Mouse (Mus musculus): ENCODE data around the gene Calr. TPM values are rescaled to one million over a fixed set of nuclear protein-coding genes. Genes with fewer than 3 reads are reported as not detected.

Gene Calr
- polyA plus RNA-seq (2014; fragmentation: Illumina TruSeq; extraction: RNeasy Lipid Tissue Mini Kit (QIAGEN cat#74804); ENCODE audit: low read depth, low replicate concordance): 1,480 TPM

DNA sequence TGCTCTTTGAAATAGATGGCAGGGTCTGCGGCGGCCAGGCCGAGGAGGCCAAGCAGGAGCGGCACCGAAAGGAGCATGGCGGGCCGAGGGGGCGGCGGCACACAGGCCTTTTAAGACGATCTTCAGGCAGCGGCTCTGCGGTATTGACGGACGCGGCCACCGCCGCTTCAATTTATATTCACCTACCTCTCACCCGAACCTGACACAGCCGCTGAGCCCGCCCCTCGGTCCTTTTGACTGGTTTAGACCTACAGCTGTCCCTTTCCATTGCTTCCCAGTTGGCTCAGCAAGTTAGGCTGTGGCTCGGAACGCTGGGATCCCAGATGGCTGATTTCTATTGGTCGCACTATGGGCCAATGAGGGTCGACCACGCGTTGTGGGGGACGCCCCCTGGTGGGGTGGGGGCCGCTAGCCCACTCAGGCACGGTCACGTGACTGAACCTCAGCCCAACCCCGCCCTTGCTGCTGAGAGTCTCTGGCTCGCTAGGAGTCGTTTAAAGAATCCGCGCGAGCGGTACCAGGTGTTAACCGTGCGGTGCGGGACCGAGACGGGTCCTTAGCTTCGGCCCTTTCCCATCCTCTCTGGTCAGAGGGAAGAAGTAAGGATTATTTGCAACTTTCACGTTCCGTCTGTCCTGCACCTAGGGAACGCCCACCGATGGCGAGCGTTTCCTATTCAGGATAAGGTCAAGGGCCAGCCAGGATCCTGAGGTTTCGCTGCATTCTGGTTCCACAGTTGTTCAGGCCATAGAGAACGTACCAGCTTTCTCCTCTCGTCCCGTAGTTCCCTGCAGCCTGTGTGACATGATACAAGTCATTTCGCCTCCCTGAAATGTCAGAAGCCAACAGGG is at the start of gene Calr:
TSS of gene Calr (minus strand) at position 213 of the 851 bp plus-strand sequence.

DNA sequence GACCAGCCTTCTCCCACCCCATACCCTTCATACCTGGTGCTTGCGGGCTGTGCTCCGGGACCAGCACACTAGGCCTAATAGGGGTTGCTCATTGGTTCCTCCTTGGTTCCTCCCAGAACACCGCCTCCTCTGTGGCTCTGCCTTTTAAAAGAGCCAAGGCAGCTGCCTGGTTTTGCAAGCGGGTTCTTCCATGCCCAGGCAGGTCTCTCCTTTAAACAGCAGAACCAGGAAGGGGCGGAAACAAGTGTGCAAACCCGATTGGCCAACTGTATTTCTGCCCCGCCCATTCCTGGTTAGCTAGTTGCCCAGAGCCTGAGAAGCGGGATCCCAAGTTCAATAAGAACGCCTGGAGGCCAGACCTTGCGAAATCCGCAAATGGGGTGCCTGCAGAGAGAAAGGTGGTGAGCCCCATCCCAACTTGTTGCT is 47.0 kb upstream of the Calr start, which contains the start of gene Gcdh:
TSS of gene Gcdh (minus strand) at position 213 of the 426 bp plus-strand sequence.

DNA sequence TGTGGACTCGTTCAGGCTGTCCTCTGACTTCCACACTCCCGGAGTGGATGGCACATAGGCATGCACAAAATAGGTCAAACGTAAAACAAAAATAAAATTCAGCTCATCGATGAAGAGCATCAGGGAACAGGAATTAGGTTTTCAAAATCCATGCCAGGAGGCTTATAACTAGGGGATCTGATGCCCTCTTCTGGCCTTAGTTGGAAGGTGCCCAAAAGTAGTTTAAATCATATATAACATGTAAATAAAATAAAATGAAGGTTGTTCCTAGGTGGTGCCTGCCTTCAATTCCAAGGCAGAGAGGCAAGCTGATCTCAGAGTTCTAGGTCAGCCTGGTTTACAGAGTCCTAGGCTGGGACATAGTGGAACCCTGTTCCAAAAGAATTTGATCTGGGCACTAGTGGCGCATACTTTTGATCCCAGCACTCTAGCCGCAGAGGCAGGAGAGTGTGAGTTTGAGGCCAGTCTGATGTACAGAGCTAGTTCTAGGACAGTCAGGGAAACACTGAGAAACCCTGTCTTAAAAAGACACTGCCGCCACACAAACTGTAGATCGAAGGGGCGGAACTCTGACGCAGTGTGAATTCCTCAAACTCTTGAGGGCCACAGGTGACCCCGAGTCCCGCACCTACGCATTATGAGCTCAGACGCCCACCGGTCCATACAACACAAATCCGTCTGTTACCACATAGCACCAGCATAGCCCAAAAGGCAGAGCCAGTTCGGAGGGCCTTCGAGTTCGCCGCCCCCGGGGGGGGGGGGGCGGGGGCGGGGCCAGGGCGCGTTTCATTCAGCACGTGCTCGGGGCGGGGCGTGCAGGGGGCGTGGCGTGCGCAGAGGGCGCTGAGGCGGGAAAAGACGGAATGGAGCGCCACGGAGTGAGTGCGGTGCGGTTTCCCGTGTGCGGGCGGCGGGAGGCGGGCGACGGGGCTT is 24.9 kb upstream of the Calr start, which contains the start of gene Syce2:
TSS of gene Syce2 (plus strand) at position 736 of the 933 bp plus-strand sequence.

DNA sequence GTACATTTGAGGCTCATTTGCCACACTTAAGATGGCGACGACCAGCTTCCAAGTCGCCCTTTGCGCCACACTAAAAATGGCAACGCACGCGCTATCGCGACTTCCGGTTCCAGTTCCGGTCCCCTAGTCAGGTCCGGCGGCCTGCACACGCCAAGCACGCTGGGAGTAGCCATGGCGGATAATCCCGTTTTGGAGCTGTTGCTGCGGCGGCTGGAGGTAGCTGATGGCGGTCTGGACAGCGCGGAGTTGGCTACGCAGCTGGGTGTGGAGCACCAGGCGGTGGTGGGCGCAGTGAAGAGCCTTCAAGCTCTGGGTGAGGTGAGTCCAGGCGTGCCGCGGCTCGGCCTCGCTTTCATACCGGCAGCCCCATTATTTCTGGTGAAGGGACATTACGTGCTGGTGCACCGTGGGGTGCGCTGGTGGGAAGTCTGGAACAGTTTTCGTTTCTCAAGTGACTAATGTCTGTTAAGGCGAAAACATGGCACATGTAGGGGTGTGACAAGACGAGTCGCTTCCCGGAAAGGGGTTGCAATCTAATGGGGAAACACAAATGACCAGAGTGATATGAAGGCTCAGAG is 10.2 kb upstream of the Calr start, which contains the start of gene Farsa:
TSS of gene Farsa (plus strand) at position 126 of the 578 bp plus-strand sequence.

DNA sequence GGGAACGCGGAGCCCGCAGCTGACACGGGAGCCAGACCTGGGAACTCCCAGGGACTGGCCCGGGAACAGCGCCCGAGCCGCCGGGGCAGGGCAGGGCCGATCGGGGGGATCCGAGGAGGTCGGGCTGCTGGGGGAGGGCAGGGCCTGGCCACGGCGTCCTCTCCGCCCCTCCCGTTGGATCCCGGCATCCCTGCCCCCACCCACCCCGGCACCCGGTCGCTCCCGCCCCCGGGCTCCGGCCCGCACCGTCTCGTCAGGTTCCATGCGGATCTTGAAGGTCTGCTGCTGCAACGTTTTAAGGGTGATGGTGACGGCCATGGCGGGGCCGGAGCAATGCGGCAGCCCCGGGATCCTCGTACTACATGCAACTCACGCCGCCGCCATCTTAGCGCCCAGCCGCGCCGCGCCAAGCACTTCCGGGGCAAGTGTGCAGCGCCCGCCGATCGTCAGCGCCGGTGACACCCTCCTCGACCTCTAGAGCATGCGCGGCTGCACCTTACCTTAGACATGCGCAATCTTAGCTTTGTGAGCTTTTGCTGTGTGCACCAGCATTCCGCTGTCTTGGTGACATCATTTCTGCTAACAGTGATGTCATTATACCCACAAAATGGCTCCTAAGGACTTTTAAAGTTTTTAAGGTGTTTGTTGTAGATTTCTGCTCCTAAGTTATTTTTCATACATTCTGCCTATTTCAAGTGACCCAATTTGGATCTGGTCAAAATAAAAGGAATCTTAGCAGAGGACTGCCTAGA is 6.3 kb downstream of the Calr start, which contains the start of gene Rad23a:
TSS of gene Rad23a (minus strand) at position 418 of the 752 bp plus-strand sequence.

DNA sequence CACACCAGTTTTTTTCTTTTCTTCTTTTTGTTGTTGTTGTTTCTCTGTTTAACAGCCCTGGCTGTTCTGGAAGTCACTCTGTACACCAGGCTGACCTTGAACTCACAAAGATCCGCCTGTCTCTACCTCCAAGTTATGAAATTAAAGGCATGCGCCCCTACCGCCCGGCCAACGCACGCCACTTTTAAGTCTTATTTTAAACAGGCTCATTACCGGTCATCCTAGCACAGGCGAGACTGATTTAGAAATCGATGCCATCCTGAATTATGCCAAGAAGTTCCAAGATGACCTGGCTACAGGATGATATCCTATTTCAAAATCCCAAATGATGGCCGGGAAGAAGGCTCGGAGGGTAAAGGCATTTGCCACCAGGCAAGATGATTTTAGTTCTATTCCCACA is 15.2 kb downstream of the Calr start, which contains the start of gene Gadd45gip1:
TSS of gene Gadd45gip1 (plus strand) at position 33 of the 400 bp plus-strand sequence.

DNA sequence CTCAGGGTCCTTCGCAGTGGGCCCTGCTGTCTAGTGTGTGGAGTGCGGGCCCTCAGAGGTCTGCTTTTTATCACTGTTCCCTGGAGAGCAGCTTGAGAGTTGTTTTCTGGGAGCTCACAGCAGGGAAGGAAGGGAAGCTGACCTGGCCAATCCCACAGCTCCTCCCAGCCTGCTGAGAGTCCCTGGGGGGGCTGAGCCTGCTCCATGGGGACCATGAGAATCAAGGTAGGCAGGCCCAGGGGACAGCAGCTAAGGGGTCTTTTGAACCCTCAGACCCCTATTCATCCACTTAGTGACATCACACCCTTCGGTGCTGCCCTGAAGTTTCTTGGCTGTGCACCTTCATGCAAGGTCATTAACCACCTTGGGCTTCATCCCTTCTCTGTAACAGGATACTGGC is 24.0 kb downstream of the Calr start, which contains the start of gene Dand5:
TSS of gene Dand5 (minus strand) at position 101 of the 400 bp plus-strand sequence.

DNA sequence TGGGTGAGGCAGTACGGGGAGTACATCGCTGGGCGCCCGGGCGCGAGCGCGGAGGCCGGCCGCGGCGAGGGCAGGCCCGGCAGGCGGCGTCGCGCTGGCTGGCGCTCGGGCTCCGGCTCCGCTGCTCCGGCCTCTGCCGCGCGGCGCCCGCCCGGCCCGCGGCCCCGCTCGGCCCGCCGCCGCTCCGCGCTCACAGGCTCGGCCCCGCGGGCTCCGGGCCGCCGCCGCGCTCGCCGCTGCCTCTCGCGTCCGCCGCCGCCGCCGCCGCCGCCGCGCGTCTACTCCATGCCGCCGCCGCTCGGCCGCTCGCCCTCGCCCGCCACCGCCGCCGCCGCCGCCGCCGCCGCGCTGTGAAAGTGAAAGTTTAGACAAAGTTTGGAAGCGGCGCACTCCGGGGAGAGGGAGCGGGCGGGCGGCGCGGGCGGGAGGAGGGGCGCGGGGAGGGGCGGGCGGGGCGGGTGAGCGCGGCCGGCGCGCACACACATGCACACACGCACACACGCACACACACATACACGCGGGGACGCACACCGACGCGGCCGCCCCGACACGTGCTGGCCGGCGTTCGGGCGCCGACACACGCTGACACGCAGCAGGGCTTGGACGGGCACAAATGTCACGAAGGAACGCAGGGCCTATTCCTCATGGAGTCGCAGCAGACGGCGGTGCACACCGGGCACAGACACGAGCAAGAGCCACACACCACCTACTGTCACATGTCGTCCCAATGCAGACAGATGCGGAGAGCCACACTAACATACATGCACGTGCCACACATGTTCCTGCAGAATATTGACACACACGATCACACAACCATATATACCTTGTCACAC is 46.5 kb downstream of the Calr start, which contains the start of gene Nfix:
TSS of gene Nfix (minus strand) at position 346 of the 833 bp plus-strand sequence.

Other genes with a start within 250 kb of the Calr start
- 38.2 TPM for gene Ier2, start 184.1 kb downstream of the Calr start, polyA plus RNA-seq (2014; fragmentation: Illumina TruSeq; extraction: RNeasy Lipid Tissue Mini Kit (QIAGEN cat#74804); ENCODE audit: low read depth, low replicate concordance)
- gene Trmt1, start 160.6 kb downstream of the Calr start, polyA plus RNA-seq (2014; fragmentation: Illumina TruSeq; extraction: RNeasy Lipid Tissue Mini Kit (QIAGEN cat#74804); ENCODE audit: low read depth, low replicate concordance): 67.1 TPM
- gene Nacc1, start 159.1 kb downstream of the Calr start, polyA plus RNA-seq (2014; fragmentation: Illumina TruSeq; extraction: RNeasy Lipid Tissue Mini Kit (QIAGEN cat#74804); ENCODE audit: low read depth, low replicate concordance): 48.3 TPM
- gene Lyl1, start 145.5 kb downstream of the Calr start, polyA plus RNA-seq (2014; fragmentation: Illumina TruSeq; extraction: RNeasy Lipid Tissue Mini Kit (QIAGEN cat#74804); ENCODE audit: low read depth, low replicate concordance): 6.4 TPM
- gene G430095P16Rik, start 123.9 kb downstream of the Calr start, polyA plus RNA-seq (2014; fragmentation: Illumina TruSeq; extraction: RNeasy Lipid Tissue Mini Kit (QIAGEN cat#74804); ENCODE audit: low read depth, low replicate concordance): 1.8 TPM
- 69.9 TPM for gene Nfix, start 46.6 kb downstream of the Calr start, polyA plus RNA-seq (2014; fragmentation: Illumina TruSeq; extraction: RNeasy Lipid Tissue Mini Kit (QIAGEN cat#74804); ENCODE audit: low read depth, low replicate concordance)
- 6.5 TPM for gene Dand5, start 24.1 kb downstream of the Calr start, polyA plus RNA-seq (2014; fragmentation: Illumina TruSeq; extraction: RNeasy Lipid Tissue Mini Kit (QIAGEN cat#74804); ENCODE audit: low read depth, low replicate concordance)
- gene Gadd45gip1, start 15.4 kb downstream of the Calr start, polyA plus RNA-seq (2014; fragmentation: Illumina TruSeq; extraction: RNeasy Lipid Tissue Mini Kit (QIAGEN cat#74804); ENCODE audit: low read depth, low replicate concordance): 13.5 TPM
- 56.6 TPM for gene Rad23a, start 6.3 kb downstream of the Calr start, polyA plus RNA-seq (2014; fragmentation: Illumina TruSeq; extraction: RNeasy Lipid Tissue Mini Kit (QIAGEN cat#74804); ENCODE audit: low read depth, low replicate concordance)
- gene Farsa, start 10.1 kb upstream of the Calr start, polyA plus RNA-seq (2014; fragmentation: Illumina TruSeq; extraction: RNeasy Lipid Tissue Mini Kit (QIAGEN cat#74804); ENCODE audit: low read depth, low replicate concordance): 31.3 TPM
- gene Syce2, start 25.2 kb upstream of the Calr start, polyA plus RNA-seq (2014; fragmentation: Illumina TruSeq; extraction: RNeasy Lipid Tissue Mini Kit (QIAGEN cat#74804); ENCODE audit: low read depth, low replicate concordance): 21.8 TPM
- 45.3 TPM for gene Gcdh, start 47.0 kb upstream of the Calr start, polyA plus RNA-seq (2014; fragmentation: Illumina TruSeq; extraction: RNeasy Lipid Tissue Mini Kit (QIAGEN cat#74804); ENCODE audit: low read depth, low replicate concordance)
- gene Klf1, start 55.0 kb upstream of the Calr start, polyA plus RNA-seq (2014; fragmentation: Illumina TruSeq; extraction: RNeasy Lipid Tissue Mini Kit (QIAGEN cat#74804); ENCODE audit: low read depth, low replicate concordance): 0.34 TPM
- gene Dnase2a, start 61.6 kb upstream of the Calr start, polyA plus RNA-seq (2014; fragmentation: Illumina TruSeq; extraction: RNeasy Lipid Tissue Mini Kit (QIAGEN cat#74804); ENCODE audit: low read depth, low replicate concordance): 46.1 TPM
- 0.45 TPM for gene Mast1, start 90.4 kb upstream of the Calr start, polyA plus RNA-seq (2014; fragmentation: Illumina TruSeq; extraction: RNeasy Lipid Tissue Mini Kit (QIAGEN cat#74804); ENCODE audit: low read depth, low replicate concordance)
- not detected for gene Rtbdn, start 100.1 kb upstream of the Calr start, polyA plus RNA-seq (2014; fragmentation: Illumina TruSeq; extraction: RNeasy Lipid Tissue Mini Kit (QIAGEN cat#74804); ENCODE audit: low read depth, low replicate concordance)
- 6.1 TPM for gene Gm49661, start 122.5 kb upstream of the Calr start, polyA plus RNA-seq (2014; fragmentation: Illumina TruSeq; extraction: RNeasy Lipid Tissue Mini Kit (QIAGEN cat#74804); ENCODE audit: low read depth, low replicate concordance)
- gene Prdx2, start 122.7 kb upstream of the Calr start, polyA plus RNA-seq (2014; fragmentation: Illumina TruSeq; extraction: RNeasy Lipid Tissue Mini Kit (QIAGEN cat#74804); ENCODE audit: low read depth, low replicate concordance): 210 TPM
- gene Rnaseh2a, start 122.8 kb upstream of the Calr start, polyA plus RNA-seq (2014; fragmentation: Illumina TruSeq; extraction: RNeasy Lipid Tissue Mini Kit (QIAGEN cat#74804); ENCODE audit: low read depth, low replicate concordance): 64.5 TPM
- 44.8 TPM for gene Junb, start 131.8 kb upstream of the Calr start, polyA plus RNA-seq (2014; fragmentation: Illumina TruSeq; extraction: RNeasy Lipid Tissue Mini Kit (QIAGEN cat#74804); ENCODE audit: low read depth, low replicate concordance)
- 30.4 TPM for gene Hook2, start 143.7 kb upstream of the Calr start, polyA plus RNA-seq (2014; fragmentation: Illumina TruSeq; extraction: RNeasy Lipid Tissue Mini Kit (QIAGEN cat#74804); ENCODE audit: low read depth, low replicate concordance)
- not detected for gene Best2, start 167.6 kb upstream of the Calr start, polyA plus RNA-seq (2014; fragmentation: Illumina TruSeq; extraction: RNeasy Lipid Tissue Mini Kit (QIAGEN cat#74804); ENCODE audit: low read depth, low replicate concordance)
- 81.0 TPM for gene Asna1, start 178.3 kb upstream of the Calr start, polyA plus RNA-seq (2014; fragmentation: Illumina TruSeq; extraction: RNeasy Lipid Tissue Mini Kit (QIAGEN cat#74804); ENCODE audit: low read depth, low replicate concordance)
- 87.2 TPM for gene Trir, start 179.9 kb upstream of the Calr start, polyA plus RNA-seq (2014; fragmentation: Illumina TruSeq; extraction: RNeasy Lipid Tissue Mini Kit (QIAGEN cat#74804); ENCODE audit: low read depth, low replicate concordance)
- 46.5 TPM for gene Tnpo2, start 190.0 kb upstream of the Calr start, polyA plus RNA-seq (2014; fragmentation: Illumina TruSeq; extraction: RNeasy Lipid Tissue Mini Kit (QIAGEN cat#74804); ENCODE audit: low read depth, low replicate concordance)
- gene Fbxw9, start 213.1 kb upstream of the Calr start, polyA plus RNA-seq (2014; fragmentation: Illumina TruSeq; extraction: RNeasy Lipid Tissue Mini Kit (QIAGEN cat#74804); ENCODE audit: low read depth, low replicate concordance): 31.5 TPM
- not detected for gene Gm5741, start 221.0 kb upstream of the Calr start, polyA plus RNA-seq (2014; fragmentation: Illumina TruSeq; extraction: RNeasy Lipid Tissue Mini Kit (QIAGEN cat#74804); ENCODE audit: low read depth, low replicate concordance)
- 25.9 TPM for gene Dhps, start 224.8 kb upstream of the Calr start, polyA plus RNA-seq (2014; fragmentation: Illumina TruSeq; extraction: RNeasy Lipid Tissue Mini Kit (QIAGEN cat#74804); ENCODE audit: low read depth, low replicate concordance)
- 89.8 TPM for gene Wdr83os, start 233.8 kb upstream of the Calr start, polyA plus RNA-seq (2014; fragmentation: Illumina TruSeq; extraction: RNeasy Lipid Tissue Mini Kit (QIAGEN cat#74804); ENCODE audit: low read depth, low replicate concordance)
- gene Wdr83, start 234.4 kb upstream of the Calr start, polyA plus RNA-seq (2014; fragmentation: Illumina TruSeq; extraction: RNeasy Lipid Tissue Mini Kit (QIAGEN cat#74804); ENCODE audit: low read depth, low replicate concordance): 23.2 TPM
- gene Man2b1, start 236.3 kb upstream of the Calr start, polyA plus RNA-seq (2014; fragmentation: Illumina TruSeq; extraction: RNeasy Lipid Tissue Mini Kit (QIAGEN cat#74804); ENCODE audit: low read depth, low replicate concordance): 115 TPM

All from adipose tissue, adult 10 weeks (tissue).